Mouse (Mus musculus): ENCODE measurements around the gene Sp6. TPM values are rescaled to one million over a fixed set of nuclear protein-coding genes. Genes with fewer than 3 reads are reported as not detected.

Gene Sp6
- total RNA-seq, 1 experiment, result 5.0 TPM

- H3K4me1 ChIP-seq (ENCODE audit: control insufficient read depth in 2 of 2, insufficient read depth in 2 of 2, low read length in 2 of 2, poor library complexity in 1 of 2), result peaks cover 5 to 14% of the 10 kb centered on the region in 2 experiments; a peak in 3 of 4 replicates
- peak overlapping the region; percentile 91 for H3K27ac ChIP-seq (ENCODE audit: insufficient read depth, low read depth, low read length, poor library complexity, severe bottlenecking)
- in situ Hi-C loops (cut with MboI; ENCODE audit: low sequenced_read_pairs in 2 of 2, unreplicated experiment in 2 of 2), result no loop called here
- H3K36me3 ChIP-seq (ENCODE audit: control insufficient read depth, insufficient read depth, low read length, poor library complexity, severe bottlenecking), result peaks cover 3% of the 10 kb centered on the region; the same call in 1 of the 2 replicates
- TF ChIP-seq ZC3H11A (IDR thresholded peaks at IDR 0.05; ENCODE audit: borderline replicate concordance, low read depth, low read length) (0 out of 2 replicates have a peak, but pooled peaks have one; percentile 21), HCFC1 (IDR thresholded peaks at IDR 0.05; ENCODE audit: borderline replicate concordance, insufficient read depth, low read length) (peak; percentile 45; the same call in 1 of the 2 replicates), MAFK (IDR thresholded peaks at IDR 0.05; ENCODE audit: insufficient read depth, low read depth, low read length) (no peak), ZNF384 (IDR thresholded peaks at IDR 0.05; ENCODE audit: low read depth, low read length) (no peak)
- H3K4me3 ChIP-seq (ENCODE audit: insufficient read depth in 1 of 2, low read depth in 1 of 2, low read length in 2 of 2, poor library complexity in 1 of 2, severe bottlenecking in 1 of 2), result peak overlapping the region; percentile 40 to 58
- no peaks in the 10 kb centered on the region for H3K9me3 ChIP-seq (ENCODE audit: control insufficient read depth, insufficient read depth, low read depth, low read length)
- peak; percentile 94 for DNase-seq (ENCODE audit: low read depth, low spot score)
- H3K9ac ChIP-seq (ENCODE audit: insufficient read depth, low read depth, low read length, poor library complexity, severe bottlenecking), result peak overlapping the region; percentile 40
Measured at GRCm38 (mm10) chr11:97025721-97026344, 12.6 kb downstream of the Sp6 start.

GRCm38 (mm10) chr11:97029686-97030417 is 16.7 kb downstream of the Sp6 start, which contains the start of gene Scrn2:
Gene Scrn2 (plus strand): TSS chr11:97029938.
- in situ Hi-C loops (cut with MboI; ENCODE audit: low sequenced_read_pairs in 2 of 2, unreplicated experiment in 2 of 2), result no loop called here
- TF ChIP-seq ZNF384 (IDR thresholded peaks at IDR 0.05; ENCODE audit: low read depth, low read length), result no peak
- no peak for TF ChIP-seq MAFK (IDR thresholded peaks at IDR 0.05; ENCODE audit: insufficient read depth, low read depth, low read length)
- TF ChIP-seq HCFC1 (IDR thresholded peaks at IDR 0.05; ENCODE audit: borderline replicate concordance, insufficient read depth, low read length), result peak; percentile 33; the same call in 1 of the 2 replicates
- no peak for TF ChIP-seq CHD2 (IDR thresholded peaks at IDR 0.05; ENCODE audit: low read depth, low read length)
- no peak for TF ChIP-seq ZC3H11A (IDR thresholded peaks at IDR 0.05; ENCODE audit: borderline replicate concordance, low read depth, low read length)

GRCm38 (mm10) chr11:97030426-97030825 is 17.2 kb downstream of the Sp6 start:
- Histone ChIP-seq H3K9ac (ENCODE audit: insufficient read depth, low read depth, low read length, poor library complexity, severe bottlenecking) (peak overlapping the region; percentile 23; the same call in 1 of the 2 replicates), H3K9me3 (ENCODE audit: control insufficient read depth, insufficient read depth, low read depth, low read length) (no peaks in the 10 kb centered on the region), H3K27ac (ENCODE audit: insufficient read depth, low read depth, low read length, poor library complexity, severe bottlenecking) (no peak overlapping the region)

More at GRCm38 (mm10) chr11:97029686-97030417, 16.7 kb downstream of the Sp6 start, which contains the start of gene Scrn2:
- H3K4me3 ChIP-seq (ENCODE audit: insufficient read depth in 1 of 2, low read depth in 1 of 2, low read length in 2 of 2, poor library complexity in 1 of 2, severe bottlenecking in 1 of 2), result peak within 1 kb of the TSS; percentile 65 to 69
- no peak within 1 kb of the TSS for H3K27ac ChIP-seq (ENCODE audit: insufficient read depth, low read depth, low read length, poor library complexity, severe bottlenecking)
- peak; percentile 86 for DNase-seq (ENCODE audit: low read depth, low spot score)
- peaks cover 3 to 8% of the 10 kb centered on the region in 2 experiments; a peak in 3 of 4 replicates for H3K4me1 ChIP-seq (ENCODE audit: control insufficient read depth in 2 of 2, insufficient read depth in 2 of 2, low read length in 2 of 2, poor library complexity in 1 of 2)
- no peaks in the 10 kb centered on the region for H3K9me3 ChIP-seq (ENCODE audit: control insufficient read depth, insufficient read depth, low read depth, low read length)
- peak within 1 kb of the TSS; percentile 72 for H3K9ac ChIP-seq (ENCODE audit: insufficient read depth, low read depth, low read length, poor library complexity, severe bottlenecking)
- peaks cover 6% of the 10 kb centered on the region; the same call in 1 of the 2 replicates for H3K36me3 ChIP-seq (ENCODE audit: control insufficient read depth, insufficient read depth, low read length, poor library complexity, severe bottlenecking)

GRCm38 (mm10) chr11:97031977-97032376 is 18.8 kb downstream of the Sp6 start:
- Histone ChIP-seq H3K36me3 (ENCODE audit: control insufficient read depth, insufficient read depth, low read length, poor library complexity, severe bottlenecking) (peaks cover 4% of the 10 kb centered on the region; the same call in 1 of the 2 replicates), H3K9ac (ENCODE audit: insufficient read depth, low read depth, low read length, poor library complexity, severe bottlenecking) (no peak overlapping the region), H3K27ac (ENCODE audit: insufficient read depth, low read depth, low read length, poor library complexity, severe bottlenecking) (no peak overlapping the region), H3K4me1 (ENCODE audit: control insufficient read depth in 2 of 2, insufficient read depth in 2 of 2, low read length in 2 of 2, poor library complexity in 1 of 2) (0 out of 4 replicates have a peak, but pooled peaks cover 0 to 2% of the 10 kb centered on the region in 2 experiments), H3K4me3 (ENCODE audit: insufficient read depth in 1 of 2, low read depth in 1 of 2, low read length in 2 of 2, poor library complexity in 1 of 2, severe bottlenecking in 1 of 2) (no peak overlapping the region), H3K9me3 (ENCODE audit: control insufficient read depth, insufficient read depth, low read depth, low read length) (no peaks in the 10 kb centered on the region)
- in situ Hi-C loops (cut with MboI; ENCODE audit: low sequenced_read_pairs in 2 of 2, unreplicated experiment in 2 of 2), result no loop called here
- no peak for DNase-seq (ENCODE audit: low read depth, low spot score)
- no peak for TF ChIP-seq ZNF384 (IDR thresholded peaks at IDR 0.05; ENCODE audit: low read depth, low read length)
- no peak for TF ChIP-seq MAFK (IDR thresholded peaks at IDR 0.05; ENCODE audit: insufficient read depth, low read depth, low read length)
- no peak for TF ChIP-seq HCFC1 (IDR thresholded peaks at IDR 0.05; ENCODE audit: borderline replicate concordance, insufficient read depth, low read length)
- no peak for TF ChIP-seq CHD2 (IDR thresholded peaks at IDR 0.05; ENCODE audit: low read depth, low read length)
- TF ChIP-seq ZC3H11A (IDR thresholded peaks at IDR 0.05; ENCODE audit: borderline replicate concordance, low read depth, low read length), result no peak

More at GRCm38 (mm10) chr11:97030426-97030825, 17.2 kb downstream of the Sp6 start:
- H3K4me1 ChIP-seq (ENCODE audit: control insufficient read depth in 2 of 2, insufficient read depth in 2 of 2, low read length in 2 of 2, poor library complexity in 1 of 2), result peaks cover under 1 to 2% of the 10 kb centered on the region in 2 experiments; a peak in 1 of 4 replicates
- DNase-seq (ENCODE audit: low read depth, low spot score), result no peak
- TF ChIP-seq MAFK (IDR thresholded peaks at IDR 0.05; ENCODE audit: insufficient read depth, low read depth, low read length), result no peak
- no peak for TF ChIP-seq HCFC1 (IDR thresholded peaks at IDR 0.05; ENCODE audit: borderline replicate concordance, insufficient read depth, low read length)
- no peak for TF ChIP-seq CHD2 (IDR thresholded peaks at IDR 0.05; ENCODE audit: low read depth, low read length)
- TF ChIP-seq ZNF384 (IDR thresholded peaks at IDR 0.05; ENCODE audit: low read depth, low read length), result no peak
- no peak for TF ChIP-seq ZC3H11A (IDR thresholded peaks at IDR 0.05; ENCODE audit: borderline replicate concordance, low read depth, low read length)
- peaks cover 4% of the 10 kb centered on the region; the same call in 1 of the 2 replicates for H3K36me3 ChIP-seq (ENCODE audit: control insufficient read depth, insufficient read depth, low read length, poor library complexity, severe bottlenecking)
- peak overlapping the region; percentile 65 to 69 for H3K4me3 ChIP-seq (ENCODE audit: insufficient read depth in 1 of 2, low read depth in 1 of 2, low read length in 2 of 2, poor library complexity in 1 of 2, severe bottlenecking in 1 of 2)
- in situ Hi-C loops (cut with MboI; ENCODE audit: low sequenced_read_pairs in 2 of 2, unreplicated experiment in 2 of 2), result no loop called here
